Mouse (Mus musculus) cerebellum, adult 2 months (tissue): ENCODE results near the gene Hdac7. TPM values are rescaled to one million over a fixed set of nuclear protein-coding genes. Genes with fewer than 3 reads are reported as not detected.
A peak's percentile ranks its signal among the peaks of the same experiment; 100 is the strongest.

Experiments
- DNase-seq, 2 experiments: peaks; one replicate each; pipeline ENCODE4 v3.0.0; 2021
- H3K27ac ChIP-seq: fragments of 200-500 bp; 2 replicates; pipeline ENCODE4 v1.5.1; 2012; ENCODE audit warnings: low read length, control low read depth, inconsistent platforms; ENCODE audit not compliant: insufficient read depth
- H3K27me3 ChIP-seq: fragments of 200-500 bp; 2 replicates; pipeline ENCODE4 v1.6.1; 2012; ENCODE audit warnings: inconsistent platforms, mild to moderate bottlenecking, low read length, moderate library complexity; ENCODE audit not compliant: control insufficient read depth, insufficient read depth
- H3K4me1 ChIP-seq: fragments of 200-500 bp; 2 replicates; pipeline ENCODE4 v1.6.1; 2011; ENCODE audit warnings: low read length; ENCODE audit not compliant: control insufficient read depth, insufficient read depth
- H3K4me3 ChIP-seq: fragments of 200-500 bp; replicated peaks from 2 replicates; pipeline ENCODE3; 2011; ENCODE audit warnings: mild to moderate bottlenecking, low read depth, low read length, control low read depth; ENCODE audit not compliant: insufficient read depth
- CTCF ChIP-seq: fragments of 200-500 bp; IDR thresholded peaks from 2 replicates; pipeline ENCODE4 v1.5.1; 2011; ENCODE audit warnings: low read depth, mild to moderate bottlenecking, control low read depth, low read length, moderate library complexity, borderline replicate concordance; ENCODE audit not compliant: insufficient read depth
- POLR2A ChIP-seq: fragments of 200-500 bp; IDR thresholded peaks from 2 replicates; pipeline ENCODE4 v1.6.1; 2011; ENCODE audit warnings: low read length, control low read depth, borderline replicate concordance; ENCODE audit not compliant: insufficient read depth
- WGBS: fragments of 180-500 bp; shearing (Covaris S2); methylation state at CpG from one replicate; pipeline ENCODE4 v1.1.7; 2018; 5-methylcytosine and 5-hydroxymethylcytosine counted together
- polyA plus RNA-seq: library from polyadenylated mRNA; depleted of rRNA; stranded (reverse); fragments of >200 nt; gene quantifications from 2 replicates; pipeline ENCODE4 v1.2.3, GENCODE M21; 2012

Hdac7 gene
- polyA plus RNA-seq, 1 experiment: 40.9 TPM

GRCm38 (mm10) chr15:97768192-97768591 lies 76.1 kb downstream of the Hdac7 start:
- whole genome bisulfite sequencing: 2% methylated on average over 18 of the region's 18 CpGs
- Histone ChIP-seq H3K27ac (no peak overlapping the region), H3K27me3 (no peaks in the 10 kb centered on the region), H3K4me3 (peak overlapping the region; percentile 41), H3K4me1 (0 out of 2 replicates have a peak, but pooled peaks cover 3% of the 10 kb centered on the region)
- TF ChIP-seq CTCF (no peak; the same call in 1 of the 2 replicates), POLR2A (no peak)
- DNase-seq: peak; percentile 32 to 40

GRCm38 (mm10) chr15:97767280-97768186 lies 76.8 kb downstream of the Hdac7 start, which contains the start of gene Rapgef3:
Rapgef3 (minus strand) TSS chr15:97767972.
- Histone ChIP-seq H3K4me3 (peak within 1 kb of the TSS; percentile 51), H3K27ac (peak within 1 kb of the TSS; percentile 35; the same call in 1 of the 2 replicates), H3K27me3 (no peaks in the 10 kb centered on the region), H3K4me1 (0 out of 2 replicates have a peak, but pooled peaks cover 3% of the 10 kb centered on the region)
- no peak for TF ChIP-seq POLR2A
- TF ChIP-seq CTCF: peak; percentile 45; the same call in 1 of the 2 replicates
- DNase-seq: peak; percentile 58 to 69
- WGBS: under 1% methylated on average over 44 of the region's 44 CpGs

- TF ChIP-seq CTCF: no peak
- no peak for TF ChIP-seq POLR2A
- Histone ChIP-seq H3K27me3 (no peaks in the 10 kb centered on the region), H3K4me1 (0 out of 2 replicates have a peak, but pooled peaks cover 3% of the 10 kb centered on the region), H3K4me3 (peak overlapping the region; percentile 51), H3K27ac (peak overlapping the region; percentile 35; the same call in 1 of the 2 replicates)
- peak in 1 of 2 experiments; percentile 25 for DNase-seq
- WGBS: 7% methylated on average over 23 of the region's 23 CpGs
Measured at GRCm38 (mm10) chr15:97766594-97767279, 77.6 kb downstream of the Hdac7 start.

- WGBS: 29% methylated on average over 8 of the region's 8 CpGs
- peak in 1 of 2 experiments; percentile 40 for DNase-seq
Measured at GRCm38 (mm10) chr15:97766194-97766593, 78.1 kb downstream of the Hdac7 start.

GRCm38 (mm10) chr15:97765090-97765794 lies 79.1 kb downstream of the Hdac7 start:
- TF ChIP-seq POLR2A (no peak), CTCF (no peak)
- H3K4me3 ChIP-seq: no peak overlapping the region
- no peak for DNase-seq
- peaks cover 6% of the 10 kb centered on the region; the same call in 1 of the 2 replicates for H3K4me1 ChIP-seq
- whole genome bisulfite sequencing: 80% methylated on average over 13 of the region's 13 CpGs
- H3K27ac ChIP-seq: no peak overlapping the region; the same call in 1 of the 2 replicates
- no peaks in the 10 kb centered on the region for H3K27me3 ChIP-seq

More at GRCm38 (mm10) chr15:97766194-97766593, 78.1 kb downstream of the Hdac7 start:
- Histone ChIP-seq H3K27ac (peak overlapping the region; percentile 35; the same call in 1 of the 2 replicates), H3K27me3 (no peaks in the 10 kb centered on the region), H3K4me3 (peak overlapping the region; percentile 51), H3K4me1 (0 out of 2 replicates have a peak, but pooled peaks cover 3% of the 10 kb centered on the region)
- no peak for TF ChIP-seq POLR2A
- TF ChIP-seq CTCF: no peak

GRCm38 (mm10) chr15:97764532-97764931 lies 79.8 kb downstream of the Hdac7 start:
- H3K27me3 ChIP-seq: no peaks in the 10 kb centered on the region
- H3K4me1 ChIP-seq: peaks cover 13% of the 10 kb centered on the region
- 76% methylated on average over 2 of the region's 2 CpGs for WGBS
- no peak overlapping the region for H3K4me3 ChIP-seq
- DNase-seq: no peak
- H3K27ac ChIP-seq: no peak overlapping the region
- TF ChIP-seq CTCF (no peak), POLR2A (no peak)
